Mouse (Mus musculus) olfactory bulb, adult 2 months (tissue): ENCODE data around the gene 2610528J11Rik. TPM values are rescaled to one million over a fixed set of nuclear protein-coding genes. Genes with fewer than 3 reads are reported as not detected.
"Not testable (repeated sequence)": the region's sequence is repeated elsewhere in the genome, so short reads cannot be mapped to it uniquely, and the experiment has no call there.

Experiments used
- H3K27ac ChIP-seq: fragments of 200-500 bp; 2 replicates; pipeline ENCODE4 v1.5.1; 2012; ENCODE audit warnings: low read depth, low read length; ENCODE audit not compliant: insufficient read depth
- H3K4me1 ChIP-seq: fragments of 200-500 bp; 2 replicates; pipeline ENCODE4 v1.6.1; 2012; ENCODE audit warnings: low read length; ENCODE audit not compliant: control insufficient read depth, insufficient read depth
- H3K4me3 ChIP-seq: fragments of 200-500 bp; 2 replicates; pipeline ENCODE4 v1.5.1; 2012; ENCODE audit warnings: mild to moderate bottlenecking, low read depth, low read length, moderate library complexity; ENCODE audit not compliant: insufficient read depth
- CTCF ChIP-seq: fragments of 200-500 bp; IDR thresholded peaks from 2 replicates; pipeline ENCODE4 v1.5.1; 2012; ENCODE audit warnings: low read depth, mild to moderate bottlenecking, low read length, moderate library complexity; ENCODE audit not compliant: insufficient read depth
- POLR2A ChIP-seq: fragments of 200-500 bp; IDR thresholded peaks from 2 replicates; pipeline ENCODE4 v1.6.1; 2012; ENCODE audit warnings: mild to moderate bottlenecking, low read depth, low read length, moderate library complexity; ENCODE audit not compliant: insufficient read depth
- WGBS: fragments of 180-500 bp; shearing (Covaris S2); methylation state at CpG from one replicate; pipeline ENCODE4 v1.1.7; 2018; 5-methylcytosine and 5-hydroxymethylcytosine counted together
- polyA plus RNA-seq: library from polyadenylated mRNA; stranded (reverse); fragments of >200 nt; gene quantifications from 2 replicates; pipeline ENCODE4 v1.2.4, GENCODE M21; 2012; ENCODE audit warnings: low replicate concordance; ENCODE audit not compliant: missing spikeins, insufficient read depth, insufficient read length

2610528J11Rik gene
- not detected in 2 replicates for polyA plus RNA-seq

DNA sequence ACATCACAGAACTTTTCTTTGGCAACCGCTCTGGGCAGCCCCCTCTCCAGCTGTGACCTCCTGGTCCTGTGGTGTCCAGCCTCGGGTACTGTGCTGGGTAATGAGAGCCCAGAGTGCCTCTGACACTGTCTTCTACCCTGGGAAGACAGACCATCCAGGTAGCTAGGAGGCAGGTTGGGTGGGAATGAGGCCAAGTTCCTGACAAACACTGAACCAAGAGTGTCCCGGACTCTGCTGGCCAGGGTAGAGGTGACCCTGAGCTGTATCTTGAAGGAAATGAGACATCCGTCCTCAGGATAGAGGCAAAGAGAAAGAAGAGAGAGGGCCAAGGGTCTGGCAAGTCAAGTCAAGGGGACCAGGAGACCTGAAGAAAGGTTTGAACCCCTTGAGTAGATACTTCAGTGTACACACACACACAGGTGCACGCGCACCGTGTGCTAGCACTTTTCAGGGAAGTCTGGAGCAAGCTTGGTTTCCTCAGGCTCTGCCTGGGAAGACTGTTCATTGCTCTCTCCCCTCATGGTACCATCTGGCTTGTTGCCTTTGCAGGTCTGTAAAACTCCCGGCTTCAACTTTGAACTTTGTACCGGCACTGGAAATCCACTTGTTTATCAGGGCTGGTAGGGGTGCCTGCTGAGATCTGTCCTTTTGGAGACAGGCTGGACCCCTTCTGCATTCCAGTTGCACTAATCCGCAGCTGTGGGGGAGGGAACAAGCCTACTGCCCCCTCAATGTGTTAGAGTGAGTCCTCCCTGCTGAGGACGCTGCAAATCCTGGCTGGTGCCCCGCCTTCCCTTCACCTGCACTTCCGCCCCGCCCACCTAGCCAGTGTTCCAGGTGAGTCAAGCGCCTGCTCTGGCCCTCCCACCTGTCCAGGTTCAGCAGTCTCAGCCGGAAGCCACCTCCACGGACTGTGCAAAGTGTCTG is at the start of gene 2610528J11Rik:
Gene 2610528J11Rik, plus strand, starts transcription at position 592 of the 927 bp plus-strand sequence.
- TF ChIP-seq POLR2A (no peak), CTCF (no peak)
- H3K4me1 ChIP-seq: 0 out of 2 replicates have a peak, but pooled peaks cover 3% of the 10 kb centered on the region
- no peak within 1 kb of the TSS for H3K4me3 ChIP-seq
- H3K27ac ChIP-seq: no peak within 1 kb of the TSS
- whole genome bisulfite sequencing: 48% methylated on average over 17 of the region's 17 CpGs

DNA sequence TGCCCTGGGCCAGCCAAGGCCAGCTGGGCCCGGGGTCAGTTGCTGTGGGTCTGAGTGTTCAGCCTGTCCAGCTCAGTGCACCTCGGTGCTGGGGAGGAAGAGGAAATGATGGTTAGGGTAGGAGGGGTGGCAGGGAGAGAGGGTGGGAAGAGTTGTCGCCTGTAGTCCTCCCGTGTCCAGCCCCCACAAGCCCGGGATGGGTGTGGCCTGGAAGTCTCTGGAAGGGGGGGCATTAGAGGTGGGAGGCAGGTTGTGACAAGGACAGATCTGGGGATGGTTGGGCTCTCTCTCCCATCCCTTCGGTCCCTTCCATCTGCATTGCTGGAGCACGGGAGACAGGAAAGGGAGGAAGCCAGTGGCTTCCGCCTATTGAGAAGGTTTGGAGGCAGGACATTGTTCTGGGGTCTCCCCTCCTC is 37.1 kb upstream of the 2610528J11Rik start, which contains the start of gene Tie1:
Gene Tie1, minus strand, starts transcription at position 345 of the 416 bp plus-strand sequence.
- TF ChIP-seq POLR2A: no peak
- no peak for TF ChIP-seq CTCF
- WGBS: 80% methylated on average over 8 of the region's 8 CpGs
- H3K4me1 ChIP-seq: no peaks in the 10 kb centered on the region
- H3K4me3 ChIP-seq: no peak within 1 kb of the TSS
- no peak within 1 kb of the TSS for H3K27ac ChIP-seq

DNA sequence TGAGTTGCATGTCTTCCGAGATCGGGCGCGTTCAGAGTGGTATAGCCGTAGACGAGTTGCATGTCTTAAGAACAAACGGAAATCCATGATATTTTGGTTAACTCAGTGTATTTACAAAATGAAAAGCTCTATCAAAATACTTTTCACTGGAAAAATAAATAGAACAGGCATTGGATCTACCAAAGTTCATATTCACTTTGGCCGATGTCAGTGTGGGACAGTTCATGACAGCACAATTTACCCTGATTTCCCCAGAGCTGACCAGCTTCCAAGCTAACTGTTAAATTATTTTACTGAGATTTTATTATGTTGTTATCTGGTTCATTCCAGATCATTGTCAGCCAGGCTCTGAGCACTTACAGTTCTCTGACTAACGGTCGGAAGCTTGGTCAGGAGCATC is 36.3 kb upstream of the 2610528J11Rik start:
- H3K27ac ChIP-seq: no peak overlapping the region
- H3K4me3 ChIP-seq: no peak overlapping the region
- 91% methylated on average over 10 of the region's 10 CpGs for WGBS
- H3K4me1 ChIP-seq: no peaks in the 10 kb centered on the region
- no peak for TF ChIP-seq POLR2A
- no peak for TF ChIP-seq CTCF

DNA sequence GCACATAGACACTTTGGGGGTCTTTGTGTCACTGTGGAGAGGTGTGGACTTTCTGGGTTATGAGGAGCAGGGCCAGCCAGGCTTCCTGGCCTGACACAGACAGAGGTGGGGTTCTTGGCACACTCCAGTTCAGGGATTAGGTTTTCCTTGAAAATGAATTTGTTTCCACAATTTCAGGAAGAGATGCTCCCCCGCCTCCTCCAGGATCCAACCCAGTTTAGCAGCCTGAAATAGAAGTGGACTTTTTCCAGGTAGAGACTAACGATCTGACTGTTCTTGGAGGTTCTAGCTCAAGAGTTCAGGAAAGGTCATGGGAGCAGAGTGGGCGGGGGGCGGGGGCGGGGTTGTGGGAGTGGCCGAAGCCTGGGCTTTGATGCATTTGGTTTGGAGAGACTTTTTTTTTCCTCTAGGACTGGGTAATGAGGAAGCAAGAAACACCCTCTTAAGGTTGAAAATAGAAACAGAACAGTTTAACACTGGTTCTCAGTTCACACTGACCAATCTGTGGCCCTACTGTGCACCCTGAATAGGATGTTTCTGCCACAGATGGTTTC is 26.6 kb upstream of the 2610528J11Rik start:
- TF ChIP-seq POLR2A (no peak), CTCF (no peak)
- WGBS: 53% methylated on average over 6 of the region's 6 CpGs
- no peak overlapping the region for H3K4me3 ChIP-seq
- no peak overlapping the region for H3K27ac ChIP-seq
- H3K4me1 ChIP-seq: peaks cover 5% of the 10 kb centered on the region

DNA sequence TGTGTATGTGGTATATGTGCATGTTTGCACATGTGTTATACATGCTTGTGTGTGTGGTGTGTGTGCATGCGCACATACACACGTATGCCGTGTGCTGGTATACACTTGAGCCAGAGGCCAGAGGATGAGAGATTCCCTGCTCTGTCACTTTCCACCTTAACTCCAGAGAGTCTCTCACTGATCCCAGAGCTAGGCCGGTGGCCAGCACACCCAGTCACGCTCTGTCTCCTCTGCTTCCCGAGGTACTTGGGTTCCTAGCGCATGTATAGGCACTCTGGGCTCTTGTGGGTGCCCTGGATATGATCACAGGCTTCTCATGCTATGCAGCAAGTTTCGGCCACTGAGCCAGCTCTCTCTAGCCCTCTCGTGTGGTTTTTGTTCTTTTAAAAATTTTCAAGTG is 26.0 kb upstream of the 2610528J11Rik start:
- Histone ChIP-seq H3K4me3 (no peak overlapping the region), H3K4me1 (peaks cover 5% of the 10 kb centered on the region), H3K27ac (no peak overlapping the region)
- WGBS: 66% methylated on average over 9 of the region's 9 CpGs
- TF ChIP-seq POLR2A (no peak), CTCF (no peak)

DNA sequence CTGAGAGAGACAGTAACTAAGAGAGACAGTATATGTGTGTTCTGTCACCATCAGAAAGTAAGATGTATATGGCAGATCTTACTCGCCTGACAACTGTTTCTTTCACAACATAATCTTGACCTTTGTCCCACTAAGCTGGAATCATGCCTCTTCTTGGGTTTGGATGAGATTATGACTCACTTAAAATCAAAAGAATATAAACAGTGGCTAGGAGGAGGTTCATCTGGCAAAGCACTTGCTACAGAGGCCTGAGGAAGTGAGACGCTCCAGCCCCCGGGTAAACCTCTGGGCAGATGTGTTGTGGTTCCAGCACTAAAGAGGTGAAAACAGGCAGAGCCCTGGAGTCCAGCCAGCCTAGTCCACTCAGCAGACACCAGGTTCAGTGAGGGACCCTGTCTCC is 21.2 kb upstream of the 2610528J11Rik start:
- peaks cover 2% of the 10 kb centered on the region; the same call in 1 of the 2 replicates for H3K4me1 ChIP-seq
- H3K4me3 ChIP-seq: no peak overlapping the region
- 73% methylated on average over 3 of the region's 3 CpGs for WGBS

DNA sequence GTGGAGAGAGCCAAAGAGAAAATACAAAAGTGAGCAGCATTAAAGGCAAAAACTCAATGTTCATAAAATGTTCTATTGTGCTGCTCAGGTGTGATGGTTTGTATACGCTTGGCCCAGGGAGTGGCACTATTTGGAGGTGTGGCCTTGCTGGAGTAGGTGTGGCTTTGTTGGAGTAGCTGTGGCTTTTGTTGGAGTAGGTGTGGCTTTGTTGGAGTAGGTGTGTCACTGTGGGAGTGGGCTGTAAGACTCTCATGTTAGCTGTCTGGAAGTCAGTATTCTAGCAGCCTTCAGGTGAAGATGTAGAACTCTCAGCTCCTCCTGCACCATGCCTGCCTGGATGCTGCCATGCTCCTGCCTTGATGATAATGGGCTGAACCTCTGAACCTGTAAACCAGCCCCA is 19.6 kb upstream of the 2610528J11Rik start:
- H3K4me3 ChIP-seq, H3K4me1 ChIP-seq, H3K27ac ChIP-seq: not testable (repeated sequence)
- WGBS: 94% methylated on average over 1 of the region's 1 CpGs

More for the DNA sequence above, 21.2 kb upstream of the 2610528J11Rik start:
- no peak overlapping the region for H3K27ac ChIP-seq
- TF ChIP-seq POLR2A (no peak), CTCF (no peak)

DNA sequence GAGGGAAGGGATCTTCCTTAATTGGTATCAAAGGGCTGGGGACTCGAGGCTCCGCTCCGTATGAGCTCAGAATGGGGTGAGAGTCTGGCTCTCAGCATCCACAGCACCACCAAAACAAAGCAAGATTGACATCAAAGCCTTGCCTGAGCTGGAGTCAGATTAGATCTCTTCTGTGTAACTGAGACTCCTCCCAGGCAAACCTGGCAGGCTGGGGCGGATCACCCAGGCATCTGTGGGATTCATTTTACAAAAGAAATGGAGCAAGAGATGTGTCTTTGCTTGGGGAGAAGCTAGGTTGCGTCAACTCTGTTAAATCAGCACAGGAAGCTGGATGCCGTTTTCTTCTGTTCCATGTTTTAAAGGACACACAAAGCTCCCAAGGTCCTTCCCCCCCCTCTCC is 17.7 kb upstream of the 2610528J11Rik start:
- Histone ChIP-seq H3K4me3 (no peak overlapping the region), H3K4me1 (no peaks in the 10 kb centered on the region), H3K27ac (no peak overlapping the region)
- 37% methylated on average over 6 of the region's 6 CpGs for WGBS
- TF ChIP-seq CTCF: no peak
- no peak for TF ChIP-seq POLR2A

DNA sequence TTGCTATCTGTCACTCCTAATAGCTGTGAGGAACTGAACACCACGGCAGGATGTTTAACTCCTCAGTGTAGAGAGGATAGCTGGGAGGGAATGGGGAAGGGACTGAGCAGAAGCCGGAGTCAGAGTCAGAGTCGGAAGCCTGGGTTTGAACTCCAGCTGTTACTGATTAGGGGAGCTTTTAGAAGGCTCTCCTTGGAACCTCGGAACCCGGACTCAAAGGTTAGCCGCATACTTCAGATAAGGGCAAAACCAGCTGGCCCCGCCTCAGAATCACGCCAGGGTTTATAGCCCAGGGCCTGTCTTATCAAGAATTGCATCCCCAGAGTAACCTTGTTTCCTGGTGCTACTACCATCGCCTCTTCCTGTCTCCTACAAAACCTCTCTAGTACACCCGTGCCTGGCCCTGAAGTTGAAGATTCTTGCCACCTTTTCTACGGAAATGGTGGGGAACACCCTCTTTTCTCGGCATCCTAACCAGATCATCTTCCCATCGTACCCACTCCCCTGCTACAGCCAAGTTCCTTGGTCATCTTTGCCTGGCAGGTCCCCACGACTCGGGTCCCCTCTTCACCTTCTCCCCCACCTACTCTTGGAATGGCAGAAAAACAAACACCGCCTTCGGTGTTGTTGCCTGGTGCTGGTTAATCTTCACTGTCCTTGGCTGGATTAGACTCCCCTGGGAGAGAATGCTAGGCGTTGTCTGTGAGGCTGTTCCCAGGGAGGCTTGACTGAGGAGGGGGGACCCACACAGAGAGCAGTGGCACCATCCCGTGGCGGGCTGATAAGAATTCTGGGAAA is 9.9 kb upstream of the 2610528J11Rik start:
- no peak for TF ChIP-seq CTCF
- TF ChIP-seq POLR2A: no peak
- Histone ChIP-seq H3K4me3 (no peak overlapping the region), H3K4me1 (peaks cover 3% of the 10 kb centered on the region; the same call in 1 of the 2 replicates), H3K27ac (no peak overlapping the region)
- 56% methylated on average over 20 of the region's 20 CpGs for WGBS
